Mouse (Mus musculus): ENCODE measurements around the gene Ppp1r36. TPM values are rescaled to one million over a fixed set of nuclear protein-coding genes. Genes with fewer than 3 reads are reported as not detected.

The Ppp1r36 gene
- polyA plus RNA-seq, 1 experiment = not detected

GRCm38 (mm10) chr12:76479836-76480495 lies 62.6 kb downstream of the Ppp1r36 start:
- Histone ChIP-seq H3K27ac (ENCODE audit: control insufficient read depth, insufficient read depth, low read length) (no peak overlapping the region), H3K27me3 (ENCODE audit: control insufficient read depth, insufficient read depth, low read length) (no peaks in the 10 kb centered on the region), H3K4me3 (ENCODE audit: control insufficient read depth, insufficient read depth, low read length) (no peak overlapping the region), H3K4me1 (replicated peaks; ENCODE audit: control insufficient read depth, insufficient read depth, low read length) (no peaks in the 10 kb centered on the region), H3K36me3 (ENCODE audit: control insufficient read depth, insufficient read depth, low read length) (no peaks in the 10 kb centered on the region)
- TF ChIP-seq CTCF (IDR thresholded peaks at IDR 0.05; ENCODE audit: borderline replicate concordance, control insufficient read depth, extremely low read depth, insufficient read depth, low read length, poor library complexity) (no peak), POLR2A (IDR thresholded peaks at IDR 0.05; ENCODE audit: control insufficient read depth, extremely low read depth, insufficient read depth, low read length, poor library complexity) (no peak)
- WGBS = 93% methylated on average over 4 of the region's 4 CpGs
- no peak for DNase-seq

GRCm38 (mm10) chr12:76482446-76482845 lies 65.1 kb downstream of the Ppp1r36 start:
- Histone ChIP-seq H3K4me3 (ENCODE audit: control insufficient read depth, insufficient read depth, low read length) (no peak overlapping the region), H3K27me3 (ENCODE audit: control insufficient read depth, insufficient read depth, low read length) (no peaks in the 10 kb centered on the region), H3K27ac (ENCODE audit: control insufficient read depth, insufficient read depth, low read length) (no peak overlapping the region), H3K4me1 (replicated peaks; ENCODE audit: control insufficient read depth, insufficient read depth, low read length) (no peaks in the 10 kb centered on the region), H3K36me3 (ENCODE audit: control insufficient read depth, insufficient read depth, low read length) (no peaks in the 10 kb centered on the region)
- DNase-seq = no peak
- 96% methylated on average over 2 of the region's 2 CpGs for WGBS
- TF ChIP-seq CTCF (IDR thresholded peaks at IDR 0.05; ENCODE audit: borderline replicate concordance, control insufficient read depth, extremely low read depth, insufficient read depth, low read length, poor library complexity) (no peak), POLR2A (IDR thresholded peaks at IDR 0.05; ENCODE audit: control insufficient read depth, extremely low read depth, insufficient read depth, low read length, poor library complexity) (no peak)

- Histone ChIP-seq H3K27me3 (ENCODE audit: control insufficient read depth, insufficient read depth, low read length) (no peaks in the 10 kb centered on the region), H3K36me3 (ENCODE audit: control insufficient read depth, insufficient read depth, low read length) (no peaks in the 10 kb centered on the region), H3K27ac (ENCODE audit: control insufficient read depth, insufficient read depth, low read length) (no peak overlapping the region), H3K4me3 (ENCODE audit: control insufficient read depth, insufficient read depth, low read length) (no peak overlapping the region), H3K4me1 (replicated peaks; ENCODE audit: control insufficient read depth, insufficient read depth, low read length) (no peaks in the 10 kb centered on the region)
- 98% methylated on average over 2 of the region's 2 CpGs for WGBS
- TF ChIP-seq POLR2A (IDR thresholded peaks at IDR 0.05; ENCODE audit: control insufficient read depth, extremely low read depth, insufficient read depth, low read length, poor library complexity) (no peak), CTCF (IDR thresholded peaks at IDR 0.05; ENCODE audit: borderline replicate concordance, control insufficient read depth, extremely low read depth, insufficient read depth, low read length, poor library complexity) (no peak)
- no peak for DNase-seq
These were observed 65.6 kb downstream of the Ppp1r36 start for GRCm38 (mm10) chr12:76482948-76483347.

- H3K4me3 ChIP-seq (ENCODE audit: control insufficient read depth, insufficient read depth, low read length) = no peak overlapping the region
- TF ChIP-seq CTCF (IDR thresholded peaks at IDR 0.05; ENCODE audit: borderline replicate concordance, control insufficient read depth, extremely low read depth, insufficient read depth, low read length, poor library complexity) (no peak), POLR2A (IDR thresholded peaks at IDR 0.05; ENCODE audit: control insufficient read depth, extremely low read depth, insufficient read depth, low read length, poor library complexity) (no peak)
- H3K27ac ChIP-seq (ENCODE audit: control insufficient read depth, insufficient read depth, low read length) = no peak overlapping the region
- H3K4me1 ChIP-seq (replicated peaks; ENCODE audit: control insufficient read depth, insufficient read depth, low read length) = no peaks in the 10 kb centered on the region
- H3K27me3 ChIP-seq (ENCODE audit: control insufficient read depth, insufficient read depth, low read length) = no peaks in the 10 kb centered on the region
- 60% methylated on average over 4 of the region's 4 CpGs for WGBS
- DNase-seq = no peak
- no peaks in the 10 kb centered on the region for H3K36me3 ChIP-seq (ENCODE audit: control insufficient read depth, insufficient read depth, low read length)
These were observed 67.5 kb downstream of the Ppp1r36 start for GRCm38 (mm10) chr12:76484881-76485280.

DNA sequence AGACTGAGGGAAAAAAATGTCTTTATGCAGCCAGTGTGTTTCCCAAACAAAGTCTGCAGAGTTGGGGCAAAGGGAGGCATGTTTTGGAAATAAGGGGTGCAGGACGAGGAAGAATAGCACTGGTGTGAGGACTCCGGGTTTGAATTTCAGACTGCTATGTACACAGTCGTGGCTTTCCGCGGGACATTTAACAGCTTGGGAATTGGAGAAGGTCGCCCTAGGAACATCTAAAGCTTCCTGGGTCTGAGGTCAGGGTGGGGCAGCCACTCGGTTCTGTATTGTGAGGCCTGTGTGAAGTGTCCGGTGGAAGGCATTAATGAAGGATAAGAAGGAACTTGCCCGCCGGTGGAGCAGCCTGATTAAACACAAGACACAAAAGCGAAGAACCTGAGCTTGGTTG lies 68.0 kb downstream of the Ppp1r36 start:
- H3K27me3 ChIP-seq (ENCODE audit: control insufficient read depth, insufficient read depth, low read length) = no peaks in the 10 kb centered on the region
- no peak overlapping the region for H3K27ac ChIP-seq (ENCODE audit: control insufficient read depth, insufficient read depth, low read length)
- H3K36me3 ChIP-seq (ENCODE audit: control insufficient read depth, insufficient read depth, low read length) = no peaks in the 10 kb centered on the region
- H3K4me3 ChIP-seq (ENCODE audit: control insufficient read depth, insufficient read depth, low read length) = no peak overlapping the region
- 76% methylated on average over 11 of the region's 11 CpGs for WGBS
- DNase-seq = no peak
- TF ChIP-seq CTCF (IDR thresholded peaks at IDR 0.05; ENCODE audit: borderline replicate concordance, control insufficient read depth, extremely low read depth, insufficient read depth, low read length, poor library complexity) (no peak), POLR2A (IDR thresholded peaks at IDR 0.05; ENCODE audit: control insufficient read depth, extremely low read depth, insufficient read depth, low read length, poor library complexity) (no peak)
- no peaks in the 10 kb centered on the region for H3K4me1 ChIP-seq (replicated peaks; ENCODE audit: control insufficient read depth, insufficient read depth, low read length)

- Histone ChIP-seq H3K36me3 (ENCODE audit: control insufficient read depth, insufficient read depth, low read length) (no peaks in the 10 kb centered on the region), H3K27me3 (ENCODE audit: control insufficient read depth, insufficient read depth, low read length) (no peaks in the 10 kb centered on the region), H3K4me3 (ENCODE audit: control insufficient read depth, insufficient read depth, low read length) (no peak overlapping the region), H3K4me1 (replicated peaks; ENCODE audit: control insufficient read depth, insufficient read depth, low read length) (no peaks in the 10 kb centered on the region), H3K27ac (ENCODE audit: control insufficient read depth, insufficient read depth, low read length) (no peak overlapping the region)
- 30% methylated on average over 9 of the region's 9 CpGs for WGBS
- DNase-seq = no peak
- TF ChIP-seq CTCF (IDR thresholded peaks at IDR 0.05; ENCODE audit: borderline replicate concordance, control insufficient read depth, extremely low read depth, insufficient read depth, low read length, poor library complexity) (no peak), POLR2A (IDR thresholded peaks at IDR 0.05; ENCODE audit: control insufficient read depth, extremely low read depth, insufficient read depth, low read length, poor library complexity) (no peak)
These were observed 69.6 kb downstream of the Ppp1r36 start for GRCm38 (mm10) chr12:76486943-76487342.

Other genes starting within 250 kb of the Ppp1r36 start
- 0.08 and 0.38 TPM in 2 replicates for gene Esr2, start 240.3 kb upstream of the Ppp1r36 start, polyA plus RNA-seq (2012; rRNA removed)
- gene Tex21, start 170.8 kb upstream of the Ppp1r36 start, polyA plus RNA-seq (2012; rRNA removed) = not detected in 2 replicates
- 20.9 and 28.6 TPM in 2 replicates for gene Mthfd1, start 162.2 kb upstream of the Ppp1r36 start, polyA plus RNA-seq (2012; rRNA removed)
- gene Akap5, start 92.6 kb upstream of the Ppp1r36 start, polyA plus RNA-seq (2012; rRNA removed) = 0.08 and 0.16 TPM in 2 replicates
- 22.1 and 28.7 TPM in 2 replicates for gene Zbtb25, start 47.9 kb upstream of the Ppp1r36 start, polyA plus RNA-seq (2012; rRNA removed)
- 7.2 and 8.0 TPM in 2 replicates for gene Zbtb1, start 47.3 kb upstream of the Ppp1r36 start, polyA plus RNA-seq (2012; rRNA removed)
- 5.1 and 6.0 TPM in 2 replicates for gene Hspa2, start 13.4 kb upstream of the Ppp1r36 start, polyA plus RNA-seq (2012; rRNA removed)
- gene Plekhg3, start 113.4 kb downstream of the Ppp1r36 start, polyA plus RNA-seq (2012; rRNA removed) = 12.0 and 13.6 TPM in 2 replicates

All from thymus, adult 2 months (tissue).